Mouse (Mus musculus): ENCODE results near the gene Psors1c2. TPM values are rescaled to one million over a fixed set of nuclear protein-coding genes. Genes with fewer than 3 reads are reported as not detected.

Psors1c2 gene
- polyA plus RNA-seq, 2 experiments = 0.39 to 1.0 TPM

DNA sequence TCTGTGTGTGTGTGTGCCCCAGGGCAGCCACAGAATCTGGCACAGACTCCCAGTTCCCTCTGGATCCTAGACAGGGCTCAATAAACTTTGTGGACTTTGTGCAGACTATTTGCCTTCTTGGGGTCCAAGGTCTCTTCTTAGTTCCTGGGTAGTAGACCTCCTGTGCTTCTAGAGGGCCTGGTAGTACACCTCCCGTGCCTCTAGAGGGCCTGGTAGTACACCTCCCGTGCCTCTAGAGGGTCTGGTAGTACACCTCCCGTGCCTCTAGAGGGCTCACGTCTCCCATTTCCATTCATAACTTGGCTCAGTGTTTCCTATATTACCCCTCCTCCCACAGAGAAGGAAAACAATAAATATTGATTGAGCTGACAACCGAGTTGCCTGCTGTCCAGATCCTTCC is 23.8 kb downstream of the Psors1c2 start:
- Histone ChIP-seq H3K36me3 (ENCODE audit: control insufficient read depth, insufficient read depth, low read length) (no peaks in the 10 kb centered on the region), H3K9ac (ENCODE audit: low read depth, low read length, severe bottlenecking) (no peak overlapping the region), H3K27ac (replicated peaks; ENCODE audit: low read depth, low read length) (no peak overlapping the region), H3K4me2 (replicated peaks; ENCODE audit: low read depth, low read length, severe bottlenecking) (no peak overlapping the region), H3K27me3 (ENCODE audit: control insufficient read depth, insufficient read depth, low read length) (no peaks in the 10 kb centered on the region), H3K9me3 (ENCODE audit: control insufficient read depth, low read length) (no peaks in the 10 kb centered on the region), H3K4me3 (replicated peaks; ENCODE audit: low read length) (no peak overlapping the region), H3K4me1 (ENCODE audit: control insufficient read depth, insufficient read depth, low read length) (no peaks in the 10 kb centered on the region)
- no peak for TF ChIP-seq POLR2A (IDR thresholded peaks at IDR 0.05; ENCODE audit: borderline replicate concordance, extremely low read depth, insufficient read depth, insufficient read length)
- 34% methylated on average over 5 of the region's 5 CpGs for WGBS
- no peak for ATAC-seq (ENCODE audit: low FRiP score, low read depth)
- no peak for DNase-seq (ENCODE audit: low spot score)

DNA sequence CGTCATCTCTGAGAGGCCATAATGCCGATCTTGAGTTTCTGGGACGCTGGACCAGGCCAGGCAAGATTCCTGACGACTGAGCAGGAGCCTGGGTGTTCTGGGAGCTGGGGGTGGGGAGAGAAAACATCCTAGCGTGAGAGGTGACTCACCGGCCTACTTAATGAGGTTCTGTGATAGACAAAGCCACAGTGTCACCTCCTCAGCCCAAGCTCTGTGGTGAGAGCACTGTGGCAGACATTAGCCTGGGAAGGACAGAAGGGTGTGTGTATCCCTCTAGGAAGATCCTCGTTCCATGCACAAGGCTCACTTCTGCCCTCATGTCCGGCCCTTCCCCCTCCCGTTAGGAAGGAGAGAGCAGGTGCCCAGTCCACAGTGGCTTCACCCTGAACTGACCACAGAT is 24.4 kb downstream of the Psors1c2 start:
- H3K4me2 ChIP-seq (replicated peaks; ENCODE audit: low read depth, low read length, severe bottlenecking) = no peak overlapping the region
- DNase-seq (ENCODE audit: low spot score) (no peak), ATAC-seq (ENCODE audit: low FRiP score, low read depth) (no peak)
- 75% methylated on average over 9 of the region's 9 CpGs for WGBS
- H3K36me3 ChIP-seq (ENCODE audit: control insufficient read depth, insufficient read depth, low read length) = no peaks in the 10 kb centered on the region
- no peaks in the 10 kb centered on the region for H3K27me3 ChIP-seq (ENCODE audit: control insufficient read depth, insufficient read depth, low read length)
- H3K4me3 ChIP-seq (replicated peaks; ENCODE audit: low read length) = no peak overlapping the region
- no peak overlapping the region for H3K27ac ChIP-seq (replicated peaks; ENCODE audit: low read depth, low read length)
- H3K4me1 ChIP-seq (ENCODE audit: control insufficient read depth, insufficient read depth, low read length) = no peaks in the 10 kb centered on the region
- no peak overlapping the region for H3K9ac ChIP-seq (ENCODE audit: low read depth, low read length, severe bottlenecking)
- no peaks in the 10 kb centered on the region for H3K9me3 ChIP-seq (ENCODE audit: control insufficient read depth, low read length)
- no peak for TF ChIP-seq POLR2A (IDR thresholded peaks at IDR 0.05; ENCODE audit: borderline replicate concordance, extremely low read depth, insufficient read depth, insufficient read length)

DNA sequence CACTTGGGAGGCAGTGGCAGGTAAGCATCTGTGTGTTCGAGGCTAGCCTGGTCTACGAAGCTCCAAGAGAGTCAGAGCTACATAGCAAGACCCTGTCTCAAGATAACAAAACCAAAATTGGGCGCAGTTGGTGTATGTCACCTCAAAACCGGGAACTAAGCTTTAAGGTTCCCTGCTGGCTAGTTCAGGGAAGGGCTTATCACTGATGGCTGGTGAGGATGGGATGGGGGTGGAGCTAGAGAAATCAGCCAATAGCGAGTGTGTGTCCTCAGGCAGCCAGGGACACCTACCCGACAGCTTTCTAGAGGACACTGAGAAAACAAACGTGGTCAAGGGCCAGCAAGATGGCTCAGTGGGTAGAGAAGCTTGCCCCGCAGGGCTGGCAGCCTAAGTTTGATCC is 25.2 kb downstream of the Psors1c2 start:
- no peak for DNase-seq (ENCODE audit: low spot score)
- no peak overlapping the region for H3K9ac ChIP-seq (ENCODE audit: low read depth, low read length, severe bottlenecking)

DNA sequence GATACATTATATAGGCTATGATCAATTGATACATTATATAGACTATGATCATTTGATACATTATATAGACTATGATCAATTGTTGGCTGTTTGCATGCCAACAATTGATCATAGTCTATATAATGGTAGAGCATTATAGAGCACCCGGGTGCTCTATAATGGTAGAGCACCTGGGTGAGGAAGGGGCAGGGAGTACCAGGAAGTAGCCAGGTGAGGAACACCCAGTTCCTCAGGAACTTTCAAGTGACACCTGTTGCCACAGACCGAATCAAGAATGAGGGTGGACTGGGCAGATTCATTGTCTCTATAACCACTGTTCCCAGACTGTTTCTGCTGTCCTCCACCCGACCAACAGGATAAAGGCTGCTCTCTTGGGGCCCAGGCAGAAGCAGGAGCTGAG is 34.1 kb downstream of the Psors1c2 start, which contains the start of gene 2300002M23Rik:
Gene 2300002M23Rik, plus strand, starts transcription at position 301 of the 400 bp plus-strand sequence.
- Histone ChIP-seq H3K27ac (replicated peaks; ENCODE audit: low read depth, low read length) (no peak within 1 kb of the TSS), H3K4me3 (replicated peaks; ENCODE audit: low read length) (no peak within 1 kb of the TSS), H3K4me1 (ENCODE audit: control insufficient read depth, insufficient read depth, low read length) (peaks cover 4% of the 10 kb centered on the region; the same call in 1 of the 2 replicates), H3K36me3 (ENCODE audit: control insufficient read depth, insufficient read depth, low read length) (no peaks in the 10 kb centered on the region), H3K9ac (ENCODE audit: low read depth, low read length, severe bottlenecking) (no peak within 1 kb of the TSS), H3K4me2 (replicated peaks; ENCODE audit: low read depth, low read length, severe bottlenecking) (no peak within 1 kb of the TSS), H3K9me3 (ENCODE audit: control insufficient read depth, low read length) (no peaks in the 10 kb centered on the region), H3K27me3 (ENCODE audit: control insufficient read depth, insufficient read depth, low read length) (peaks cover 23% of the 10 kb centered on the region)
- ATAC-seq (ENCODE audit: low FRiP score, low read depth) = no peak
- 63% methylated on average over 3 of the region's 3 CpGs for WGBS
- TF ChIP-seq POLR2A (IDR thresholded peaks at IDR 0.05; ENCODE audit: borderline replicate concordance, extremely low read depth, insufficient read depth, insufficient read length) = no peak
- DNase-seq (ENCODE audit: low spot score) = no peak

More for the DNA sequence above, 25.2 kb downstream of the Psors1c2 start:
- Histone ChIP-seq H3K27me3 (ENCODE audit: control insufficient read depth, insufficient read depth, low read length) (no peaks in the 10 kb centered on the region), H3K4me3 (replicated peaks; ENCODE audit: low read length) (no peak overlapping the region), H3K36me3 (ENCODE audit: control insufficient read depth, insufficient read depth, low read length) (no peaks in the 10 kb centered on the region), H3K4me2 (replicated peaks; ENCODE audit: low read depth, low read length, severe bottlenecking) (no peak overlapping the region), H3K27ac (replicated peaks; ENCODE audit: low read depth, low read length) (no peak overlapping the region), H3K9me3 (ENCODE audit: control insufficient read depth, low read length) (no peaks in the 10 kb centered on the region), H3K4me1 (ENCODE audit: control insufficient read depth, insufficient read depth, low read length) (no peaks in the 10 kb centered on the region)
- ATAC-seq (ENCODE audit: low FRiP score, low read depth) = no peak
- no peak for TF ChIP-seq POLR2A (IDR thresholded peaks at IDR 0.05; ENCODE audit: borderline replicate concordance, extremely low read depth, insufficient read depth, insufficient read length)
- WGBS = 58% methylated on average over 8 of the region's 8 CpGs

GRCm38 (mm10) chr17:35567767-35568166 is 34.8 kb downstream of the Psors1c2 start:
- WGBS = 20% methylated on average over 9 of the region's 9 CpGs
- Histone ChIP-seq H3K4me3 (replicated peaks; ENCODE audit: low read length) (no peak overlapping the region), H3K27ac (replicated peaks; ENCODE audit: low read depth, low read length) (no peak overlapping the region), H3K4me2 (replicated peaks; ENCODE audit: low read depth, low read length, severe bottlenecking) (no peak overlapping the region), H3K36me3 (ENCODE audit: control insufficient read depth, insufficient read depth, low read length) (no peaks in the 10 kb centered on the region), H3K9me3 (ENCODE audit: control insufficient read depth, low read length) (no peaks in the 10 kb centered on the region), H3K9ac (ENCODE audit: low read depth, low read length, severe bottlenecking) (no peak overlapping the region), H3K27me3 (ENCODE audit: control insufficient read depth, insufficient read depth, low read length) (peaks cover 23% of the 10 kb centered on the region), H3K4me1 (ENCODE audit: control insufficient read depth, insufficient read depth, low read length) (peaks cover 4% of the 10 kb centered on the region; the same call in 1 of the 2 replicates)
- no peak for TF ChIP-seq POLR2A (IDR thresholded peaks at IDR 0.05; ENCODE audit: borderline replicate concordance, extremely low read depth, insufficient read depth, insufficient read length)
- ATAC-seq (ENCODE audit: low FRiP score, low read depth) (no peak), DNase-seq (ENCODE audit: low spot score) (no peak)

Measured in limb, embryonic 14.5 days (tissue).